Mouse (Mus musculus) ovary, postnatal 14 days (tissue): Measurements from ENCODE around the gene Mzt1.

ENCODE experiments used
- DNase-seq: peaks from one replicate; pipeline ENCODE4 v3.0.0; 2022; ENCODE audit warnings: low spot score

Mzt1 gene

GRCm38 (mm10) chr14:99018691-99019090 is 27.2 kb downstream of the Mzt1 start:
- no peak for DNase-seq

- no peak for DNase-seq
These were observed 35.0 kb downstream of the Mzt1 start for GRCm38 (mm10) chr14:99010920-99011313.

DNA sequence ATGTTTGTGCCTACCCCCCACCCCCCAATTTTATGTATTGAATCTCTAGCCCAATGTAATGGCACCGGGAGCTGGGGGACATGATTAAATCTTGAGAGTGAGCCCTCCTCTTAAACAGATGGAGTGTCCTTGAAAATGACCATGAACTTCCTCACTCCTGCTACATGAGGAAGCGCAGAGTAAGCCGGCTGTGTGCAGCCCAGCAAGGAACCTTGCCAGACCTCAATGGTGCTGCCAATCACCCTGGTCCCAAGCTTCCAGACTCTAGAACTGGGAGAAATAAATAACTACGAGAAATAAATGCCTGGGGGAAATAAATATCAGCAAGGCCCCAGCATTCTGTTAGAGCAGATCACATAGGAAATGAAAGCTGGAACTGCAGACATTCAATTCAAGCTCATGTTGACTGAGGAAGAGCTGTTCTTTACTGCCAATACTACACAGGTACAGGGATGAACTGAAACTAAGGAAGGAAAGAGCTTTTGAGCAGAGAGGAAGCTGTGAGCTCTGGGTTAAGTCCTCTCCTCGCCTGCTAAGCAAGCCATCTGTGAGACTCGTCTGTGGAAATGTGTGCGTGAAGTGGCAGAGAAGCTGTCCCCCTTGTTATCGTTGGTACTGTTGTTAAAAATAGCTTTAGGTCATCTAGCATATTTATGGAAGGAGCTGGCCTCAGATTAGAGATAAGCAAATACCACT is 35.6 kb downstream of the Mzt1 start:
- DNase-seq = no peak

- DNase-seq = no peak
These were observed 51.7 kb downstream of the Mzt1 start, which contains the start of gene Rpl36a-ps1 for GRCm38 (mm10) chr14:98994218-98994617. Rpl36a-ps1 (minus strand) TSS chr14:98994318.

- DNase-seq = no peak
These were observed 53.5 kb downstream of the Mzt1 start for GRCm38 (mm10) chr14:98992482-98992881.

GRCm38 (mm10) chr14:98990636-98991035 is 55.3 kb downstream of the Mzt1 start:
- no peak for DNase-seq

GRCm38 (mm10) chr14:98989818-98990217 is 56.1 kb downstream of the Mzt1 start:
- no peak for DNase-seq
